Mouse (Mus musculus): Measurements from ENCODE around the gene Timm17a.

GRCm38 (mm10) chr1:135323367-135323901 lies 9.9 kb upstream of the Timm17a start:
- TF ChIP-seq CTCF (IDR thresholded peaks at IDR 0.05; ENCODE audit: borderline replicate concordance, insufficient read depth, low read depth, low read length) (no peak), POLR2A (IDR thresholded peaks at IDR 0.05; ENCODE audit: borderline replicate concordance, insufficient read depth, low read length) (no peak)

Measured in cerebellum, adult 2 months (tissue).